Comparison of ENCODE assay signal across 22 mouse cellular contexts in the genomic region with DNA sequence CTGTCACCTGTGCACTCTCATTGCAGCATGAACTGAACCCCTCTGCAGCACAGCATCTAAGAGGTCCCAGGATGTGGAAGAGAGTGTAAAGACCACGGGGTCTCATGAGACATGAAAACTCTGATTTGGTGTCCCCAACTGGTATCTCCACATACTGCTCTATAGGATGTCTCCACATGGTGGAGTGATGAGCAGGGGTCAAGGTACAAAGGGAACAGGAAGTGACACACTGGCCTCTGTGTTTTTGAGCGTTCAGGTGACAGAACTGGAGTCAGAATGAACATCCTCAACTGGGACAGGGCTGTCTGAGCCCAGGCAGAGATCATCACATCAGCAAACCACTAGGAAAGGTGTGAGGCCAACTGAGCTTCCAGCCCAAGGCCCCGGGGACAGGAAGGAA. TPM values are rescaled to one million over a fixed set of nuclear protein-coding genes. Genes with fewer than 3 reads are reported as not detected.
DNase-seq lines count a peak whose midpoint lies in the region; ATAC-seq and TF ChIP-seq lines count a peak whose summit lies in the region.
"Had no signal": no experiment of that assay in that cellular context is flagged by ENCODE, and none has a peak within 500 bp of the region (broad histone marks: within the 10 kb centered on the region; RNA-seq: fewer than 3 reads in every experiment).

No protein-coding gene starts in this region.

- TF ChIP-seq POLR2A in brain, embryonic 14.5 days (IDR thresholded peaks at IDR 0.05; ENCODE audit: borderline replicate concordance, extremely low read depth, insufficient read depth, insufficient read length, poor library complexity, severe bottlenecking) = no peak

- H3K4me3 ChIP-seq in layer of hippocampus, adult 2 months = no peak overlapping the region
- H3K4me3 ChIP-seq: embryonic facial prominence, embryonic 15.5 days; forebrain, embryonic 15.5 days; hindbrain, embryonic 10.5 days; limb, embryonic 15.5 days; liver, embryonic 15.5 days; megakaryocyte, embryonic 14.5 days; midbrain, embryonic 13.5 days; neural tube, embryonic 12.5 days had no signal

- no peak overlapping the region for H3K27ac ChIP-seq in layer of hippocampus, adult 2 months
- H3K27ac ChIP-seq: embryonic facial prominence, embryonic 15.5 days; forebrain, embryonic 15.5 days; limb, embryonic 15.5 days; liver, embryonic 15.5 days; midbrain, embryonic 13.5 days; neural tube, embryonic 12.5 days had no signal

- no peak for ATAC-seq in CD4-positive, CD25-positive, alpha-beta regulatory T cell, adult 4 months
- ATAC-seq: forebrain, embryonic 15.5 days; midbrain, embryonic 13.5 days had no signal

- peak; percentile 17 for DNase-seq in CD4-positive, CD25-positive, alpha-beta regulatory T cell, adult 2 months (ENCODE audit: low read depth, low spot score)
- DNase-seq in layer of hippocampus, adult 2 months (ENCODE audit: low spot score in 2 of 2) = no peak
- no peak for DNase-seq in layer of hippocampus, postnatal 36 days
- DNase-seq in 416B (ENCODE audit: low read depth) = peak; percentile 12
- DNase-seq in brain, embryonic 14.5 days (ENCODE audit: low read depth) = no peak
- DNase-seq in right cerebral cortex, postnatal 10 days (ENCODE audit: low spot score in 2 of 2) = no peak
- no peak for DNase-seq in urinary bladder, postnatal 4 days (ENCODE audit: low spot score in 2 of 2)
- DNase-seq: adrenal gland, postnatal 14 days; cerebellum, adult 9-11 months; gastrocnemius, postnatal 10 days; kidney, adult 2 months; kidney, postnatal 25 days; lung, postnatal 14 days had no signal

- TF ChIP-seq CTCF in layer of hippocampus, adult 2 months (conservative IDR thresholded peaks at IDR 0.05) = peak; percentile 22; the same call in 1 of the 2 replicates
- TF ChIP-seq CTCF in brain, embryonic 14.5 days (IDR thresholded peaks at IDR 0.05; ENCODE audit: borderline replicate concordance, extremely low read depth, insufficient read depth, insufficient read length) = peak; percentile 2; the same call in 1 of the 2 replicates

RNA-seq across cellular contexts. Expression of gene Phf21b, which starts 15.3 kb away (rescaled TPM):
- polyA plus RNA-seq in CD4-positive, CD25-positive, alpha-beta regulatory T cell, adult 4 months (2017; shearing (Covaris generic)) = 1 to 10 TPM in 1 of 2 experiments, under 1 TPM in 1; 0.96 to 1.9 TPM
- total RNA-seq in layer of hippocampus, adult 2 months (2021) = 10 to 100 TPM in 1 of 2 experiments, 1 to 10 TPM in 1; 8.8 to 11.9 TPM
- 10 to 100 TPM; 11.3 TPM for total RNA-seq in layer of hippocampus, postnatal 36 days (2021)
- 105 and 130 TPM in 2 replicates for polyA plus RNA-seq in brain, embryonic 14.5 days (2012; rRNA removed)

Comparison
In these comparisons a context has a peak if more than half of its experiments do, and no peak if none do; other contexts are left out.
1. DNase-seq: peak in CD4-positive, CD25-positive, alpha-beta regulatory T cell, adult 2 months (single experiment) and 416B (single experiment); none in layer of hippocampus, adult 2 months (0 of 2), layer of hippocampus, postnatal 36 days (0 of 2), brain, embryonic 14.5 days (single experiment), right cerebral cortex, postnatal 10 days (0 of 2) and urinary bladder, postnatal 4 days (0 of 2).